Mouse (Mus musculus): ENCODE results near the gene Prss34. TPM values are rescaled to one million over a fixed set of nuclear protein-coding genes. Genes with fewer than 3 reads are reported as not detected.

The Prss34 gene
- polyA plus RNA-seq, 1 experiment from 2014 or later, result not detected

GRCm38 (mm10) chr17:25333943-25334342 is 35.7 kb downstream of the Prss34 start:
- DNase-seq (ENCODE audit: low spot score), result peak; percentile 86
- no peaks in the 10 kb centered on the region for H3K36me3 ChIP-seq (ENCODE audit: control insufficient read depth, insufficient read depth, low read length)
- no peak overlapping the region for H3K4me3 ChIP-seq (ENCODE audit: low read depth, low read length)
- no peaks in the 10 kb centered on the region for H3K9me3 ChIP-seq (ENCODE audit: control insufficient read depth, low read length)
- no peak for ATAC-seq (replicated peaks; ENCODE audit: low FRiP score, low TSS enrichment, low read depth)
- 2% methylated on average over 8 of the region's 8 CpGs for WGBS
- no peaks in the 10 kb centered on the region for H3K4me1 ChIP-seq (replicated peaks; ENCODE audit: control insufficient read depth, insufficient read depth, low read length)
- no peak overlapping the region for H3K9ac ChIP-seq (ENCODE audit: low read length)
- no peak overlapping the region for H3K27ac ChIP-seq (ENCODE audit: low read depth)
- peaks cover 6% of the 10 kb centered on the region; the same call in 1 of the 2 replicates for H3K27me3 ChIP-seq (replicated peaks; ENCODE audit: control insufficient read depth, insufficient read depth, low read length)
- H3K4me2 ChIP-seq (ENCODE audit: low read length), result no peak overlapping the region

DNA sequence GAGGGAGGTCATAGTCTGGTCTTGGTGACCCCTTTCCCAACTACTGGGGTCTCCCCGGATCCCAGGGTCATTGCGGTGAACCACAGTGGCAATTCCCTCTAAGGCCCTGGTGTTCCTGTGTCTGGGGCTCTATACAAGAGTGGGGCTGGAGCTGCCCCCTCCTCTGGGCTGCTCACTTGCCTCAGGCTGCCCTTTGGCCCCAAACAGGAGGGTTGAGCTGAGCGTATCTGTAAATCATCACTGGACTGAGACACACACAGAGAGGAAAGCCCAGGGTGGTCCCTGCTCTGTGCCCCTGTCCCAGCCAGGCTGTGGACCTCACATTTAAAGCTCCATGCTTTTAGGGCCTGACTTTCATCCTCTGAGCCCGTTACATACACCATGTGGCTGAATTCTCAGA is 40.0 kb downstream of the Prss34 start:
- no peak for ATAC-seq (replicated peaks; ENCODE audit: low FRiP score, low TSS enrichment, low read depth)
- Histone ChIP-seq H3K9me3 (ENCODE audit: control insufficient read depth, low read length) (no peaks in the 10 kb centered on the region), H3K27ac (ENCODE audit: low read depth) (no peak overlapping the region), H3K27me3 (replicated peaks; ENCODE audit: control insufficient read depth, insufficient read depth, low read length) (0 out of 2 replicates have a peak, but pooled peaks cover 6% of the 10 kb centered on the region), H3K9ac (ENCODE audit: low read length) (no peak overlapping the region), H3K4me1 (replicated peaks; ENCODE audit: control insufficient read depth, insufficient read depth, low read length) (no peaks in the 10 kb centered on the region), H3K4me2 (ENCODE audit: low read length) (no peak overlapping the region), H3K36me3 (ENCODE audit: control insufficient read depth, insufficient read depth, low read length) (no peaks in the 10 kb centered on the region), H3K4me3 (ENCODE audit: low read depth, low read length) (no peak overlapping the region)
- WGBS, result 77% methylated on average over 4 of the region's 4 CpGs
- no peak for DNase-seq (ENCODE audit: low spot score)

GRCm38 (mm10) chr17:25340003-25340402 is 41.8 kb downstream of the Prss34 start:
- H3K27ac ChIP-seq (ENCODE audit: low read depth), result no peak overlapping the region
- ATAC-seq (replicated peaks; ENCODE audit: low FRiP score, low TSS enrichment, low read depth), result no peak
- H3K4me3 ChIP-seq (ENCODE audit: low read depth, low read length), result no peak overlapping the region
- 91% methylated on average over 6 of the region's 6 CpGs for WGBS
- no peaks in the 10 kb centered on the region for H3K36me3 ChIP-seq (ENCODE audit: control insufficient read depth, insufficient read depth, low read length)
- H3K9ac ChIP-seq (ENCODE audit: low read length), result no peak overlapping the region
- no peaks in the 10 kb centered on the region for H3K27me3 ChIP-seq (replicated peaks; ENCODE audit: control insufficient read depth, insufficient read depth, low read length)
- no peak for DNase-seq (ENCODE audit: low spot score)
- H3K4me1 ChIP-seq (replicated peaks; ENCODE audit: control insufficient read depth, insufficient read depth, low read length), result no peaks in the 10 kb centered on the region
- H3K9me3 ChIP-seq (ENCODE audit: control insufficient read depth, low read length), result no peaks in the 10 kb centered on the region
- H3K4me2 ChIP-seq (ENCODE audit: low read length), result no peak overlapping the region

- no peaks in the 10 kb centered on the region for H3K9me3 ChIP-seq (ENCODE audit: control insufficient read depth, low read length)
- H3K27me3 ChIP-seq (replicated peaks; ENCODE audit: control insufficient read depth, insufficient read depth, low read length), result no peaks in the 10 kb centered on the region
- no peak for ATAC-seq (replicated peaks; ENCODE audit: low FRiP score, low TSS enrichment, low read depth)
- H3K4me3 ChIP-seq (ENCODE audit: low read depth, low read length), result no peak overlapping the region
- no peak overlapping the region for H3K9ac ChIP-seq (ENCODE audit: low read length)
- no peak for DNase-seq (ENCODE audit: low spot score)
- no peak overlapping the region for H3K4me2 ChIP-seq (ENCODE audit: low read length)
- no peaks in the 10 kb centered on the region for H3K4me1 ChIP-seq (replicated peaks; ENCODE audit: control insufficient read depth, insufficient read depth, low read length)
- H3K36me3 ChIP-seq (ENCODE audit: control insufficient read depth, insufficient read depth, low read length), result no peaks in the 10 kb centered on the region
- 41% methylated on average over 3 of the region's 3 CpGs for WGBS
- H3K27ac ChIP-seq (ENCODE audit: low read depth), result no peak overlapping the region
Measured at GRCm38 (mm10) chr17:25341490-25341889, 43.3 kb downstream of the Prss34 start.

- Histone ChIP-seq H3K36me3 (ENCODE audit: control insufficient read depth, insufficient read depth, low read length) (no peaks in the 10 kb centered on the region), H3K9ac (ENCODE audit: low read length) (no peak within 1 kb of the TSS), H3K4me3 (ENCODE audit: low read depth, low read length) (no peak within 1 kb of the TSS), H3K4me1 (replicated peaks; ENCODE audit: control insufficient read depth, insufficient read depth, low read length) (no peaks in the 10 kb centered on the region), H3K27me3 (replicated peaks; ENCODE audit: control insufficient read depth, insufficient read depth, low read length) (no peaks in the 10 kb centered on the region), H3K27ac (ENCODE audit: low read depth) (no peak within 1 kb of the TSS), H3K4me2 (ENCODE audit: low read length) (no peak within 1 kb of the TSS), H3K9me3 (ENCODE audit: control insufficient read depth, low read length) (no peaks in the 10 kb centered on the region)
- ATAC-seq (replicated peaks; ENCODE audit: low FRiP score, low TSS enrichment, low read depth) (no peak), DNase-seq (ENCODE audit: low spot score) (no peak)
- WGBS, result 88% methylated on average over 4 of the region's 4 CpGs
Measured at GRCm38 (mm10) chr17:25345462-25345861, 47.3 kb downstream of the Prss34 start, which contains the start of gene Tpsab1. Gene Tpsab1 (minus strand): TSS chr17:25345562.

Other genes starting within 250 kb of the Prss34 start
- gene Tmem204, start 214.8 kb upstream of the Prss34 start, polyA plus RNA-seq (2014; fragmentation: Nextera tagmentation; extraction: Ambion mirVana), result 23.5 and 24.2 TPM in 2 replicates
- 36.7 and 42.3 TPM in 2 replicates for gene Telo2, start 182.4 kb upstream of the Prss34 start, polyA plus RNA-seq (2014; fragmentation: Nextera tagmentation; extraction: Ambion mirVana)
- gene Ptx4, start 177.6 kb upstream of the Prss34 start, polyA plus RNA-seq (2014; fragmentation: Nextera tagmentation; extraction: Ambion mirVana), result not detected in 2 replicates
- 20.0 and 22.0 TPM in 2 replicates for gene Clcn7, start 165.0 kb upstream of the Prss34 start, polyA plus RNA-seq (2014; fragmentation: Nextera tagmentation; extraction: Ambion mirVana)
- 0.07 TPM in 2 replicates for gene Ccdc154, start 135.9 kb upstream of the Prss34 start, polyA plus RNA-seq (2014; fragmentation: Nextera tagmentation; extraction: Ambion mirVana)
- gene Gm38655, start 122.9 kb upstream of the Prss34 start, polyA plus RNA-seq (2014; fragmentation: Nextera tagmentation; extraction: Ambion mirVana), result 0.41 and 0.47 TPM in 2 replicates
- 36.9 and 37.1 TPM in 2 replicates for gene BC003965, start 113.8 kb upstream of the Prss34 start, polyA plus RNA-seq (2014; fragmentation: Nextera tagmentation; extraction: Ambion mirVana)
- 4.8 and 6.2 TPM in 2 replicates for gene Unkl, start 110.0 kb upstream of the Prss34 start, polyA plus RNA-seq (2014; fragmentation: Nextera tagmentation; extraction: Ambion mirVana)
- 36.4 and 41.8 TPM in 2 replicates for gene Gnptg, start 58.3 kb upstream of the Prss34 start, polyA plus RNA-seq (2014; fragmentation: Nextera tagmentation; extraction: Ambion mirVana)
- 45.1 and 47.4 TPM in 2 replicates for gene Tsr3, start 58.2 kb upstream of the Prss34 start, polyA plus RNA-seq (2014; fragmentation: Nextera tagmentation; extraction: Ambion mirVana)
- 2.9 and 4.0 TPM in 2 replicates for gene Baiap3, start 42.0 kb upstream of the Prss34 start, polyA plus RNA-seq (2014; fragmentation: Nextera tagmentation; extraction: Ambion mirVana)
- 579 and 640 TPM in 2 replicates for gene Ube2i, start 23.8 kb upstream of the Prss34 start, polyA plus RNA-seq (2014; fragmentation: Nextera tagmentation; extraction: Ambion mirVana)
- not detected in 2 replicates for gene Prss28, start 10.3 kb downstream of the Prss34 start, polyA plus RNA-seq (2014; fragmentation: Nextera tagmentation; extraction: Ambion mirVana)
- gene Prss29, start 20.3 kb downstream of the Prss34 start, polyA plus RNA-seq (2014; fragmentation: Nextera tagmentation; extraction: Ambion mirVana), result not detected in 2 replicates
- not detected in 2 replicates for gene Tpsab1, start 47.2 kb downstream of the Prss34 start, polyA plus RNA-seq (2014; fragmentation: Nextera tagmentation; extraction: Ambion mirVana)
- 0.66 and 0.89 TPM in 2 replicates for gene Tpsb2, start 67.9 kb downstream of the Prss34 start, polyA plus RNA-seq (2014; fragmentation: Nextera tagmentation; extraction: Ambion mirVana)
- gene Tpsg1, start 70.9 kb downstream of the Prss34 start, polyA plus RNA-seq (2014; fragmentation: Nextera tagmentation; extraction: Ambion mirVana), result 2.1 and 6.3 TPM in 2 replicates
- gene Cacna1h, start 135.4 kb downstream of the Prss34 start, polyA plus RNA-seq (2014; fragmentation: Nextera tagmentation; extraction: Ambion mirVana), result 6.6 and 7.0 TPM in 2 replicates
- 0.35 TPM in 1 of 2 replicates, not detected in the other for gene Tekt4, start 156.2 kb downstream of the Prss34 start, polyA plus RNA-seq (2014; fragmentation: Nextera tagmentation; extraction: Ambion mirVana)
- gene Sstr5, start 198.9 kb downstream of the Prss34 start, polyA plus RNA-seq (2014; fragmentation: Nextera tagmentation; extraction: Ambion mirVana), result 0.19 and 0.36 TPM in 2 replicates

Data from intestine, embryonic 14.5 days (tissue).